Mouse (Mus musculus) C2C12 (cell line): ENCODE data around the gene Morn3. TPM values are rescaled to one million over a fixed set of nuclear protein-coding genes. Genes with fewer than 3 reads are reported as not detected.
A peak's percentile ranks its signal among the peaks of the same experiment; 100 is the strongest.
"Not testable (repeated sequence)": the region's sequence is repeated elsewhere in the genome, so short reads cannot be mapped to it uniquely, and the experiment has no call there.

Experiments
- H3K27me3 ChIP-seq: one replicate; pipeline ENCODE4 v1.6.1; 2011; ENCODE audit not compliant: control insufficient read depth, insufficient read depth, insufficient read length
- H3K36me3 ChIP-seq: one replicate; pipeline ENCODE4 v1.6.1; 2011; ENCODE audit not compliant: control insufficient read depth, insufficient read depth
- H3K4me3 ChIP-seq: one replicate; pipeline ENCODE4 v1.5.1; 2011; ENCODE audit warnings: mild to moderate bottlenecking, control low read depth; ENCODE audit not compliant: poor library complexity, insufficient read depth, severe bottlenecking
- H3K79me2 ChIP-seq: one replicate; pipeline ENCODE4 v1.6.1; 2011; ENCODE audit not compliant: control insufficient read depth, insufficient read depth
- H3K79me3 ChIP-seq: one replicate; pipeline ENCODE4 v1.6.1; 2011; ENCODE audit warnings: low read depth, control low read depth
- H3ac ChIP-seq: one replicate; pipeline ENCODE3; 2011; ENCODE audit warnings: low read depth; ENCODE audit not compliant: control insufficient read depth, insufficient read length
- CEBPB ChIP-seq: IDR thresholded peaks from one replicate; pipeline ENCODE4 v1.6.1; 2011; ENCODE audit warnings: low read depth, mild to moderate bottlenecking, control low read depth, moderate library complexity
- CTCF ChIP-seq: IDR thresholded peaks from one replicate; pipeline ENCODE4 v1.5.1; 2011; ENCODE audit not compliant: control insufficient read depth, insufficient read depth, insufficient read length
- FOSL1 ChIP-seq: IDR thresholded peaks from one replicate; pipeline ENCODE4 v1.8.0; 2011; ENCODE audit warnings: mild to moderate bottlenecking, low read length; ENCODE audit not compliant: poor library complexity, insufficient read depth, severe bottlenecking
- MAX ChIP-seq: IDR thresholded peaks from one replicate; pipeline ENCODE4 v1.6.1; 2011; ENCODE audit warnings: mild to moderate bottlenecking, control low read depth
- MYOD1 ChIP-seq: IDR thresholded peaks from one replicate; pipeline ENCODE4 v1.6.1; 2011; ENCODE audit warnings: low read depth; ENCODE audit not compliant: control insufficient read depth, insufficient read length
- MYOG ChIP-seq: IDR thresholded peaks from one replicate; pipeline ENCODE4 v1.6.1; 2011; ENCODE audit not compliant: control insufficient read depth, insufficient read length; ENCODE audit errors: extremely low read depth
- USF1 ChIP-seq: IDR thresholded peaks from one replicate; pipeline ENCODE4 v1.6.1; 2011; ENCODE audit warnings: low read depth, mild to moderate bottlenecking, control low read depth, moderate library complexity
- polyA plus RNA-seq: library from polyadenylated mRNA; unstranded; fragments of >200 nt; fragmentation: generic; extraction: Trizol; gene quantifications from one replicate; pipeline ENCODE4 v1.2.1, GENCODE M21; 2012; ENCODE audit warnings: missing spikeins

The Morn3 gene
- polyA plus RNA-seq, 1 experiment = not detected

GRCm38 (mm10) chr5:123063141-123063540 is 16.3 kb upstream of the Morn3 start:
- Histone ChIP-seq H3K4me3 (no peak overlapping the region), H3K79me3 (no peaks in the 10 kb centered on the region), H3K79me2 (no peaks in the 10 kb centered on the region), H3K27me3 (no peaks in the 10 kb centered on the region), H3ac (no peak overlapping the region), H3K36me3 (no peaks in the 10 kb centered on the region)
- TF ChIP-seq CEBPB (no peak), MYOG (no peak), MAX (no peak), MYOD1 (no peak)

GRCm38 (mm10) chr5:123061402-123061749 is 14.6 kb upstream of the Morn3 start:
- H3K79me3 ChIP-seq, H3K27me3 ChIP-seq, H3K79me2 ChIP-seq, H3K4me3 ChIP-seq, H3K36me3 ChIP-seq, H3ac ChIP-seq: not testable (repeated sequence)

GRCm38 (mm10) chr5:123060706-123061401 is 14.0 kb upstream of the Morn3 start:
- Histone ChIP-seq H3K36me3 (no peaks in the 10 kb centered on the region), H3K79me2 (no peaks in the 10 kb centered on the region), H3ac (no peak overlapping the region), H3K4me3 (no peak overlapping the region), H3K27me3 (no peaks in the 10 kb centered on the region), H3K79me3 (no peaks in the 10 kb centered on the region)
- TF ChIP-seq MYOD1 (no peak), CEBPB (no peak), MAX (no peak), CTCF (no peak), USF1 (no peak), FOSL1 (no peak), MYOG (no peak)

GRCm38 (mm10) chr5:123059757-123060520 is 13.1 kb upstream of the Morn3 start:
- H3K36me3 ChIP-seq = no peaks in the 10 kb centered on the region
- H3K27me3 ChIP-seq = no peaks in the 10 kb centered on the region
- H3K79me3 ChIP-seq = no peaks in the 10 kb centered on the region
- TF ChIP-seq MYOD1 (no peak), CTCF (peak; percentile 2), MAX (no peak)
- H3ac ChIP-seq = peak overlapping the region; percentile 32
- no peak overlapping the region for H3K4me3 ChIP-seq
- no peaks in the 10 kb centered on the region for H3K79me2 ChIP-seq

- Histone ChIP-seq H3K79me3 (no peaks in the 10 kb centered on the region), H3K36me3 (no peaks in the 10 kb centered on the region), H3ac (no peak overlapping the region), H3K79me2 (no peaks in the 10 kb centered on the region), H3K4me3 (peak overlapping the region; percentile 32), H3K27me3 (no peaks in the 10 kb centered on the region)
- TF ChIP-seq MAX = no peak
- TF ChIP-seq USF1 = peak; percentile 92
Measured at GRCm38 (mm10) chr5:123058251-123059102, 11.7 kb upstream of the Morn3 start.
